Mouse (Mus musculus) limb, embryonic 14.5 days (tissue): Measurements from ENCODE around the gene Mcm10. TPM values are rescaled to one million over a fixed set of nuclear protein-coding genes. Genes with fewer than 3 reads are reported as not detected.

Experiments
- ATAC-seq: fragments of 200-750 bp; cut with Nextera tagmentation; 2 replicates; pipeline ENCODE4 v1.8.0; 2017; ENCODE audit warnings: low read depth, moderate number of reproducible peaks, moderate TSS enrichment; ENCODE audit not compliant: low FRiP score
- DNase-seq: peaks from one replicate; pipeline ENCODE4 v3.0.0-alpha.2; 2015; ENCODE audit warnings: low spot score
- H3K27ac ChIP-seq: fragments of 300-500 bp; sonication (generic); replicated peaks from 2 replicates; pipeline ENCODE4 v1.5.1; 2014; ENCODE audit warnings: low read depth, mild to moderate bottlenecking, low read length, moderate library complexity, mixed read lengths
- H3K27me3 ChIP-seq: fragments of 300-500 bp; sonication (generic); 2 replicates; pipeline ENCODE4 v1.6.1; 2014; ENCODE audit warnings: low read length, mixed read lengths; ENCODE audit not compliant: control insufficient read depth, insufficient read depth
- H3K36me3 ChIP-seq: fragments of 300-500 bp; sonication (generic); 2 replicates; pipeline ENCODE4 v1.6.1; 2014; ENCODE audit warnings: mild to moderate bottlenecking, low read length, moderate library complexity, mixed read lengths; ENCODE audit not compliant: control insufficient read depth, insufficient read depth
- H3K4me1 ChIP-seq: fragments of 300-500 bp; sonication (generic); 2 replicates; pipeline ENCODE4 v1.6.1; 2014; ENCODE audit warnings: antibody characterized with exemption, low read length, mixed read lengths; ENCODE audit not compliant: control insufficient read depth, insufficient read depth
- H3K4me2 ChIP-seq: fragments of 300-500 bp; sonication (generic); replicated peaks from 2 replicates; pipeline ENCODE4 v1.6.1; 2014; ENCODE audit warnings: low read depth, mild to moderate bottlenecking, low read length, moderate library complexity; ENCODE audit not compliant: severe bottlenecking
- H3K4me3 ChIP-seq: fragments of 300-500 bp; sonication (generic); replicated peaks from 2 replicates; pipeline ENCODE4 v1.5.1; 2014; ENCODE audit warnings: low read length
- H3K9ac ChIP-seq: fragments of 300-500 bp; sonication (generic); 2 replicates; pipeline ENCODE4 v1.6.1; 2014; ENCODE audit warnings: mild to moderate bottlenecking, low read depth, low read length, moderate library complexity; ENCODE audit not compliant: severe bottlenecking
- H3K9me3 ChIP-seq: fragments of 300-500 bp; sonication (generic); 2 replicates; pipeline ENCODE4 v1.6.1; 2016; ENCODE audit warnings: low read length; ENCODE audit not compliant: control insufficient read depth
- POLR2A ChIP-seq: fragments of 200-500 bp; IDR thresholded peaks from 2 replicates; pipeline ENCODE4 v1.8.0; 2012; ENCODE audit warnings: inconsistent platforms, mild to moderate bottlenecking, moderate library complexity, borderline replicate concordance; ENCODE audit not compliant: insufficient read depth, insufficient read length; ENCODE audit errors: extremely low read depth
- WGBS: fragments of 180-500 bp; shearing (Covaris S2); extraction: QIAGEN DNeasy Blood & Tissue Kit; methylation state at CpG from one replicate; pipeline ENCODE4 v1.1.7; 2014; 5-methylcytosine and 5-hydroxymethylcytosine counted together
- polyA plus RNA-seq, 2 experiments: library from polyadenylated mRNA; depleted of rRNA in 1 of 2; stranded (reverse) in 1 of 2; unstranded in 1 of 2; fragments of >200 nt; fragmentation: Nextera tagmentation in 1 of 2; extraction: Ambion mirVana in 1 of 2; gene quantifications; 2 replicates each; pipeline versions ENCODE4 v1.2.1 to v1.2.3; 2012 to 2014

The Mcm10 gene
- polyA plus RNA-seq, 2 experiments = 22.2 to 25.5 TPM

- ATAC-seq (no peak), DNase-seq (no peak)
- Histone ChIP-seq H3K27me3 (no peaks in the 10 kb centered on the region), H3K4me2 (no peak overlapping the region), H3K9ac (no peak overlapping the region), H3K4me1 (peaks cover 6% of the 10 kb centered on the region; the same call in 1 of the 2 replicates), H3K4me3 (no peak overlapping the region), H3K9me3 (no peaks in the 10 kb centered on the region), H3K27ac (no peak overlapping the region), H3K36me3 (no peaks in the 10 kb centered on the region)
- no peak for TF ChIP-seq POLR2A
- 86% methylated on average over 5 of the region's 5 CpGs for WGBS
Measured at GRCm38 (mm10) chr2:5041854-5042253, 29.3 kb upstream of the Mcm10 start.

- Histone ChIP-seq H3K27ac (no peak overlapping the region), H3K27me3 (no peaks in the 10 kb centered on the region), H3K4me1 (peaks cover 6% of the 10 kb centered on the region; the same call in 1 of the 2 replicates), H3K4me3 (no peak overlapping the region), H3K4me2 (no peak overlapping the region), H3K36me3 (no peaks in the 10 kb centered on the region), H3K9ac (no peak overlapping the region), H3K9me3 (no peaks in the 10 kb centered on the region)
- TF ChIP-seq POLR2A = no peak
- WGBS = 75% methylated on average over 12 of the region's 12 CpGs
- ATAC-seq = no peak
- no peak for DNase-seq
Measured at GRCm38 (mm10) chr2:5040281-5041161, 27.9 kb upstream of the Mcm10 start.

GRCm38 (mm10) chr2:5039350-5040170, 27.0 kb upstream of the Mcm10 start:
- WGBS = 68% methylated on average over 13 of the region's 13 CpGs
- no peaks in the 10 kb centered on the region for H3K36me3 ChIP-seq
- ATAC-seq (no peak), DNase-seq (no peak)
- no peaks in the 10 kb centered on the region for H3K9me3 ChIP-seq
- no peak for TF ChIP-seq POLR2A
- H3K27me3 ChIP-seq = no peaks in the 10 kb centered on the region
- no peak overlapping the region for H3K4me3 ChIP-seq
- H3K4me2 ChIP-seq = no peak overlapping the region
- H3K4me1 ChIP-seq = no peaks in the 10 kb centered on the region
- H3K27ac ChIP-seq = no peak overlapping the region
- no peak overlapping the region for H3K9ac ChIP-seq

- H3K4me2 ChIP-seq = no peak overlapping the region
- TF ChIP-seq POLR2A = no peak
- no peaks in the 10 kb centered on the region for H3K27me3 ChIP-seq
- no peak overlapping the region for H3K4me3 ChIP-seq
- no peaks in the 10 kb centered on the region for H3K9me3 ChIP-seq
- H3K27ac ChIP-seq = no peak overlapping the region
- 85% methylated on average over 5 of the region's 5 CpGs for WGBS
- no peak for DNase-seq
- no peaks in the 10 kb centered on the region for H3K36me3 ChIP-seq
- H3K4me1 ChIP-seq = no peaks in the 10 kb centered on the region
- H3K9ac ChIP-seq = no peak overlapping the region
- no peak for ATAC-seq
Measured at GRCm38 (mm10) chr2:5038320-5038719, 25.7 kb upstream of the Mcm10 start.

GRCm38 (mm10) chr2:5037390-5037789, 24.8 kb upstream of the Mcm10 start:
- Histone ChIP-seq H3K9me3 (no peaks in the 10 kb centered on the region), H3K4me2 (no peak overlapping the region), H3K36me3 (no peaks in the 10 kb centered on the region), H3K9ac (no peak overlapping the region), H3K4me1 (no peaks in the 10 kb centered on the region), H3K27ac (no peak overlapping the region), H3K4me3 (no peak overlapping the region), H3K27me3 (no peaks in the 10 kb centered on the region)
- ATAC-seq (no peak), DNase-seq (no peak)
- TF ChIP-seq POLR2A = no peak
- WGBS = 55% methylated on average over 3 of the region's 3 CpGs
